Mouse (Mus musculus) splenic B cell, adult 2 months (primary cell): ENCODE results near the gene Vdac2.
A peak's percentile ranks its signal among the peaks of the same experiment; 100 is the strongest.

Experiments used
- DNase-seq: peaks from one replicate; pipeline ENCODE4 v3.0.0-alpha.2; 2011; ENCODE audit warnings: low read depth, low spot score
- H3K27me3 ChIP-seq: 2 replicates; pipeline ENCODE4 v1.6.1; 2012; ENCODE audit warnings: mild to moderate bottlenecking, low read length, moderate library complexity, mixed read lengths; ENCODE audit not compliant: control insufficient read depth, poor library complexity, insufficient read depth, severe bottlenecking
- H3K36me3 ChIP-seq: 2 replicates; pipeline ENCODE4 v1.6.1; 2012; ENCODE audit warnings: mild to moderate bottlenecking, low read length, moderate library complexity, mixed read lengths; ENCODE audit not compliant: control insufficient read depth, poor library complexity, insufficient read depth, severe bottlenecking

Gene Vdac2

GRCm38 (mm10) chr14:21811301-21811700 is 13.7 kb upstream of the Vdac2 start:
- no peaks in the 10 kb centered on the region for H3K36me3 ChIP-seq
- peak; percentile 28 for DNase-seq
- no peaks in the 10 kb centered on the region for H3K27me3 ChIP-seq

DNA sequence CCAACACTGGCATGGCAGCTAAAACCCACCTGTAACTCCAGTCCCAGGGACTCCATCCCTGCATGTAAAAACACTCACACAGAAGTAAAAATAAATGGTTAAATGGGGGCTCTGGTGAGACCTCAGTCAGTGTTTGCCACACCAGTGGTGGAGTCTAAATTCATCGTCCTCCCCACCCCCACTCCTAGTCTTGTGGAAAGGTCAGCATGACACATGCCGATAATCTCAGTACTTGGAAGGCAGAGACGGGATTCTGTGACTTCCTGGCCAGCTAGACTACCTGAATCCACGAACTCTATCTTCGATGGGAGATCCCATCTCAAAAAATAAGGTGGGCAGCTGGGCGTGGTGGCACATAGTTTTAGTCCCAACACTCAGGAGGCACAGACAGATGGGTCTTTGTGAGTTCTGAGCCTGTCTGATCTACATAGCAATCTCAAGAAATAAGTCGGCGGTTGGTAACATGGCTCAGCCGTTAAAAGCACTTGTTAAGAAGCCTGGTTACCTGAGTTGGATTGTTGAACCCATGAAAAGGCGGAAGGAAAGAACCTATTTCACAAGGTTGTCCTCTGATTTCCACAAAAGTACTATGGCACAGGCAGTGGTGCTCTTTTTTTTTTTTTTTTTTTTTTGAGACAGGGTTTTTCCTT is 13.2 kb upstream of the Vdac2 start:
- Histone ChIP-seq H3K36me3 (no peaks in the 10 kb centered on the region), H3K27me3 (no peaks in the 10 kb centered on the region)
- no peak for DNase-seq

DNA sequence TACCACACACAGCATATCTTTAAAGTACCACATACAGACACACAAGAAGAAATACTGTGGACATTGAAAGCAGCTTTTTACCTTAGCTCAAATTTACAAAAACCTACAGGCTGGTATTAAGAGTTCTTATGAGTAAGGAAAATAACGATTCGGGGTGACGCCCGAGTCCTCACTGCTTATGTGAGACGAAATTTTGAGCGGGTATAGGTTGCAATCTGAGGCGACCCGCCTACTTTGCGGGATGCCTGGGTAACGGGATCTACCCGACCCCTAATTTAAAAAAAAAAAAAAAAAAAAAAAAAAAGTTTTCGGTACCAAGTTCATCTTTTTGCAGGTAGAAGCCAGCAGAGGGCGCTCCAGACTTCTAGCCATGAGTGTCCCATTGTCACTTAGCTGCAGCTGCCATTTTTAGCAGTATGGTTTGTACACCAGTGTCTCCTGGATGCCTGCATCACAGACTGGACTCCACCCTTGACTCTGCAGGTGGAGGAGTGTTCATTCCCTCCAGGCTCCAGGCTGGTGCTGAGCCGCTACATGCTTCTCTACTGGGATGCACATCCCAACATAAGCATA is 12.4 kb upstream of the Vdac2 start:
- DNase-seq = peak; percentile 89
- no peaks in the 10 kb centered on the region for H3K36me3 ChIP-seq
- no peaks in the 10 kb centered on the region for H3K27me3 ChIP-seq

GRCm38 (mm10) chr14:21813216-21813615 is 11.8 kb upstream of the Vdac2 start:
- no peaks in the 10 kb centered on the region for H3K27me3 ChIP-seq
- no peak for DNase-seq
- H3K36me3 ChIP-seq = no peaks in the 10 kb centered on the region

- Histone ChIP-seq H3K27me3 (no peaks in the 10 kb centered on the region), H3K36me3 (no peaks in the 10 kb centered on the region)
- no peak for DNase-seq
Observed at GRCm38 (mm10) chr14:21813847-21814246, 11.2 kb upstream of the Vdac2 start.

DNA sequence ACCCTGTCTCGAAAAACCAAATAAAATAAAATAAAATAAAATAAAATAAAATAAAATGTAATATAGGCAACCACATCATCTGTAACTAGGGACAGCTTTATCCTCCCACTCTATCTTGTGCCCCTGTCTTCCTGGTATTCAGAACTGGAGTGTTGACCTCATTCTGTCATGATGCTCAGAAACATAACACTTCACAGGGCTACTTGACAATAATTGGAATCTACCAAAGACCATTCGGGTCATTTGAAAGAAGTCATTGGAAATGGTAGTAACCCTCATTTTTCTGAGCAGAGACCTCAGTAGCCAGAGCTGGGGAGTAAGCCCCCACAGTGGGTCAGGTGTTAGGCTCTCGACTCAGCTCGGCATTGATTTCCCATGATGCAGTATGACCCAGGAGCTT is 10.4 kb upstream of the Vdac2 start:
- Histone ChIP-seq H3K36me3 (no peaks in the 10 kb centered on the region), H3K27me3 (no peaks in the 10 kb centered on the region)
- DNase-seq = no peak

GRCm38 (mm10) chr14:21816255-21816654 is 8.8 kb upstream of the Vdac2 start:
- no peaks in the 10 kb centered on the region for H3K36me3 ChIP-seq
- no peak for DNase-seq
- H3K27me3 ChIP-seq = no peaks in the 10 kb centered on the region

DNA sequence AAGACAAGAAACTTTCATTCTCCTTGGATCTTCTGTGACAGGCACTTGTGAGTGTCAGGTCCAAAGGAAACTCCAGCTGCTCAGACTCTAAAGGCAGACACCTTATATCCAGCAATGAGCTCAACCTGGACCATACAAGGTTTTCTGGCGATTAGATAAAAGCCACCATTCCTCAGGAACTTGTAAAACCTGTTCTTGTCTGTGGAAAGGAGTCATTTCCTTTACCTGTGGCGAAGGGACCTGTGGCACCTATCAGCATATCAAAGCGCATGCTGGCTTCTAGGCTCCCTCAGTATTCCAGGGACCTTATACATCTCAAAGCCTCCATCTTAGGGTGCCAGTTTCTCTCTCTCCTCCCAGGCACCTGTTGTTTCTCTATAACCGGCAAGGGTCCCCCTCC is 7.6 kb upstream of the Vdac2 start:
- Histone ChIP-seq H3K27me3 (no peaks in the 10 kb centered on the region), H3K36me3 (no peaks in the 10 kb centered on the region)
- no peak for DNase-seq

DNA sequence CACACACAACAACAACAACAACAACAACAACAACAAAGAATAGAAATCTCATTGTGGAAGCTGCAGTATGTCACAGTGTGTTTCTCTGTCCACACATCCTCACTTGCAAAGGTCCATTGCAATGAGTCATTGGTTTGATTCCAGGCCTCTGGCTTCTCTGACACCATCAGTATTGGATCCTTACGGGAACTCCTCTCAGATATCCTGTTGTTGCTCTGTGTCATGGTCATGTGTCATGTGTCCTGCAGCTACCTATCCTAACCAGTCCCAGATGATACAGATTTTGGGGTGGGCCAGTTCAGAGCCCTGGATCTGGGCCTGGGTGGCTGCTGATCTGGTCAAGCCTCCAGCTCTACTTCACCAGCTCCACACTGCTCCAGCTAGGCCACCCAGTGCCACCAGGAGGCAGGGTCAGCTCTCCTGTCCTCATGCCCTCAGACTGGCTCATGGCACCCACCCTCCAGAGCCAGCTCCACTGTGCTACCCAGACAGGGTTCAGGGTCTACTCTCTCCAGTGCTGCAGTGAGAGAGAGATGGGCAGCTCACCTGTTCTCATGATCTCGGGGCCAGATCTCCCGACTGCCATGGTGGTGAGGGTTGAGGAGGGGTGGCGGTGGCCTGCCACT is 4.0 kb upstream of the Vdac2 start:
- no peaks in the 10 kb centered on the region for H3K27me3 ChIP-seq
- DNase-seq = no peak
- H3K36me3 ChIP-seq = no peaks in the 10 kb centered on the region

DNA sequence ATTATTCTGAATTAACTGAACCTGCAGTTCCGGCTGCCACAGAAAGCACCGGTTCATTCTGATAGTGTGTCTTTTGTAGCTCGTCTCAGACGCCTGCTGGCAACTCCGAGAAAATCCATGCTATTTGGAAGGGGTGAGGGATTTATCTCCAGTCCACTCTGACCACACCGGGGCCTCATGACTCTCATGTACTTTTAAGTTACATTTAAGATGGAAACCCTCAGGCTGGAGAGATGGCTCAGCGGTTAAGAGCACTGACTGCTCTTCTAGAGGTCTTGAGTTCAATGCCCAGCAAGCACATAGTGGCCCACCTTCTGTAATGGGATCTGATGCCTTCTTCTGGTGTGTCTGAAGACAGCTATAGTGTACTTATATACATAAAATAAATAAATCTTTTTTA is 2.7 kb upstream of the Vdac2 start:
- no peaks in the 10 kb centered on the region for H3K36me3 ChIP-seq
- H3K27me3 ChIP-seq = no peaks in the 10 kb centered on the region
- no peak for DNase-seq

GRCm38 (mm10) chr14:21822795-21823374 is 2.2 kb upstream of the Vdac2 start:
- H3K27me3 ChIP-seq = no peaks in the 10 kb centered on the region
- no peak for DNase-seq
- H3K36me3 ChIP-seq = no peaks in the 10 kb centered on the region

DNA sequence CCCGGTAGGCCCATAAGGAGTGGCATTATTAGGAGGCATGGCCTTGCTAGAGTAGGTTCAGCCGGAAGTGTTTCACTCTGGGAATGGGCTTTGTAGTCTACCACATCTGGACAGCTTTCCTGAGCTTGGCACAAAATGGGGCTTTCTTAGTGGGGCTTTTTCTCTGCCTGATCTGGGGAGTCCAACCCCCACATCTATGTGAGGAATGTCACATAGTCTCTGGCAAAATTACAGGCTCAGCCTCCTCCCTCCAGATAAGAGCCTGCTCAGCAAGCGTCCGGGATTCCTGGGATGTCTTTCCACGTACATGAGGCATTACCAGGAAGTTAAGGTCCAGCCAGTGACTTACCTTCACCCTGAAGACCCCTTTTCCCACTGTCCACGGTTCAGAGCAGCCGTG is 1.1 kb upstream of the Vdac2 start:
- H3K36me3 ChIP-seq = no peaks in the 10 kb centered on the region
- no peak for DNase-seq

DNA sequence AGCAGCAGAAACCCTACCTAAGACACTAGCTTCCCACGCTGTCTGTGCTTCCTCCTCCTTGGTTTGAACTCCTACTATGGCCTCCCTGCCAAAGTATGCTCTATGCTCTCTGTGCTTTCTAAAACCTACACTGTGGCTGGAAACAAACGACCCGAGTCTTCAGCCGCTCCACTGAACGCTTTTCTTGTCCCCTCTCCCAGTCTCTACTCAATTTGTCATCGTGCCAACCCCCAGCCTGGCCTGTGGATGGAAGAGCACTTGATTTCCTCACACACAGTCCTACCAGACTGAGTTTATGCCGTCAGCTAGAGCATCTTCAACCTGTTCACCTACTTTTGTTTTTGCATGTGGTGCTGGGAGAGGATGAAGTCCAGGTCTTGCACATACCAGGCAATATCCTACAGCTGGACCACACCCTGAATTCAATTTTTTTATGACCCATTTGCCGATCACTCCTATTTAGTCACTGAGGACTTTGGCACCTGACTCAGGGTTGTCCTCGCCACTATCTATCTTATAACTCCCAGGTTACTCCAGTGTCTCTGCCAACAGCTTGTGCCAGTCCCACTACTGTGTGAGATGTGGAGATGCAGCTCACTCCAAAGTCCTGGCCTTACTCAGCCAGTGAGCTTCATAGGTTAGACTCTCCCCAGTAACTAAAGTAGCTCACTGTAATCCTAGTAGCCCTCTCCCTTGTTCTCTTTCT is 901 bp downstream of the Vdac2 start:
- DNase-seq = no peak
- H3K27me3 ChIP-seq = no peaks in the 10 kb centered on the region
- no peaks in the 10 kb centered on the region for H3K36me3 ChIP-seq

More for the DNA sequence above, 1.1 kb upstream of the Vdac2 start:
- no peaks in the 10 kb centered on the region for H3K27me3 ChIP-seq

- DNase-seq = peak; percentile 96
- Histone ChIP-seq H3K27me3 (no peaks in the 10 kb centered on the region), H3K36me3 (peaks cover 6% of the 10 kb centered on the region; the same call in 1 of the 2 replicates)
Observed at GRCm38 (mm10) chr14:21830876-21831767, 6.1 kb downstream of the Vdac2 start.
